Mouse (Mus musculus) testis, adult 2 months (tissue): Measurements from ENCODE around the gene Map1lc3a.

ENCODE experiments used
- CTCF ChIP-seq: fragments of 200-500 bp; IDR thresholded peaks from 2 replicates; pipeline ENCODE4 v1.5.1; 2012; ENCODE audit warnings: low read depth, mild to moderate bottlenecking, inconsistent platforms, low read length, moderate library complexity; ENCODE audit not compliant: control insufficient read depth, insufficient read depth, insufficient replicate concordance
- POLR2A ChIP-seq: fragments of 200-500 bp; IDR thresholded peaks from 2 replicates; pipeline ENCODE4 v1.6.1; 2012; ENCODE audit warnings: low read depth, mild to moderate bottlenecking, inconsistent platforms, low read length, moderate library complexity; ENCODE audit not compliant: control insufficient read depth

DNA sequence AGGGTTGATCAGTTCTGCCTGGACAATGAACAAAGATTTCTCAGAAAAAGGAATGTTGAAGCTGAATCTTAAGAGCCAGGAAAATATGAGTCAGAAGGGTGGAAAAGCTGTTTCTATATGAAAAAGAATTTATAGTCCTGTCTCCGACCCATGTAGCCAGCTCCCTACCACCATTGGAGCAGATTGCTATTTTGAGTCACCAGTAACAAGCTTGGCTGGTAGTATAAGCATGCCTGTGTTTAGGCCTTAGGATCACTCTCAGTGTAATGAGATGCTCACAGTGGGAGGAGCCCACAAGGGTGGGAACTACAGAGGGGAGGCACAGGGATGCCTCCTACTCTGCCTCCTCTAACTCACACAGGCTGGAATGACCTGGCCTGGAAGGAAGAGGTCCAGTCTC lies 27.9 kb upstream of the Map1lc3a start:
- TF ChIP-seq CTCF (no peak), POLR2A (no peak)
